Mouse (Mus musculus): Measurements from ENCODE around the gene Kpna7.

Kpna7 gene

GRCm38 (mm10) chr5:144958271-144958670 is 125.6 kb downstream of the Kpna7 start:
- no peak for DNase-seq

GRCm38 (mm10) chr5:144954432-144954831 is 129.4 kb downstream of the Kpna7 start:
- DNase-seq, result no peak

- DNase-seq, result no peak
Observed at GRCm38 (mm10) chr5:144952592-144952991, 131.2 kb downstream of the Kpna7 start.

GRCm38 (mm10) chr5:144950428-144951051 is 133.3 kb downstream of the Kpna7 start:
- DNase-seq, result no peak

- DNase-seq, result no peak
Observed at GRCm38 (mm10) chr5:144949856-144950255, 134.0 kb downstream of the Kpna7 start.

- DNase-seq, result no peak
Observed at GRCm38 (mm10) chr5:144948422-144948821, 135.4 kb downstream of the Kpna7 start.

GRCm38 (mm10) chr5:144948002-144948401 is 135.8 kb downstream of the Kpna7 start:
- no peak for DNase-seq

GRCm38 (mm10) chr5:144946032-144946431 is 137.8 kb downstream of the Kpna7 start:
- no peak for DNase-seq

- DNase-seq, result no peak
Observed at GRCm38 (mm10) chr5:144944932-144945331, 138.9 kb downstream of the Kpna7 start.

GRCm38 (mm10) chr5:144944370-144944769 is 139.5 kb downstream of the Kpna7 start:
- DNase-seq, result no peak

GRCm38 (mm10) chr5:144943346-144943745 is 140.5 kb downstream of the Kpna7 start:
- no peak for DNase-seq

GRCm38 (mm10) chr5:144942431-144942830 is 141.4 kb downstream of the Kpna7 start:
- no peak for DNase-seq

GRCm38 (mm10) chr5:144940904-144941303 is 142.9 kb downstream of the Kpna7 start:
- no peak for DNase-seq

GRCm38 (mm10) chr5:144937304-144937703 is 146.5 kb downstream of the Kpna7 start:
- DNase-seq, result no peak

Data from right cerebral cortex, postnatal 14 days (tissue).